Mouse (Mus musculus) forebrain, embryonic 10.5 days (tissue): ENCODE data around the gene Nav2. TPM values are rescaled to one million over a fixed set of nuclear protein-coding genes. Genes with fewer than 3 reads are reported as not detected.

ENCODE experiments used
- DNase-seq: peaks from one replicate; pipeline ENCODE4 v3.0.0-alpha.2; 2017; ENCODE audit warnings: low spot score; ENCODE audit errors: extremely low spot score
- H3K27ac ChIP-seq: fragments of 300-500 bp; sonication (generic); 2 replicates; pipeline ENCODE4 v1.5.1; 2016; ENCODE audit warnings: mild to moderate bottlenecking
- H3K27me3 ChIP-seq: fragments of 300-500 bp; sonication (generic); 2 replicates; pipeline ENCODE4 v1.6.1; 2016; ENCODE audit warnings: mild to moderate bottlenecking; ENCODE audit not compliant: poor library complexity, severe bottlenecking
- H3K36me3 ChIP-seq: fragments of 300-500 bp; sonication (generic); replicated peaks from 2 replicates; pipeline ENCODE4 v1.6.1; 2016; ENCODE audit warnings: mild to moderate bottlenecking, moderate library complexity
- H3K4me1 ChIP-seq: fragments of 300-500 bp; sonication (generic); 2 replicates; pipeline ENCODE4 v1.6.1; 2016
- H3K4me3 ChIP-seq: fragments of 300-500 bp; sonication (generic); 2 replicates; pipeline ENCODE4 v1.5.1; 2016; ENCODE audit warnings: mild to moderate bottlenecking, moderate library complexity
- H3K9me3 ChIP-seq: fragments of 300-500 bp; sonication (generic); 2 replicates; pipeline ENCODE4 v1.6.1; 2016; ENCODE audit warnings: mild to moderate bottlenecking, moderate library complexity
- whole genome bisulfite sequencing: fragments of 180-500 bp; shearing (Covaris S2); methylation state at CpG from one replicate; pipeline ENCODE4 v1.1.7; 2016; 5-methylcytosine and 5-hydroxymethylcytosine counted together
- polyA plus RNA-seq: library from polyadenylated mRNA; unstranded; fragments of >200 nt; fragmentation: Nextera tagmentation; extraction: Ambion mirVana; gene quantifications from 2 replicates; pipeline ENCODE4 v1.2.1, GENCODE M21; 2016

Nav2 gene
- polyA plus RNA-seq, 1 experiment from 2014 or later, result 6.1 TPM

DNA sequence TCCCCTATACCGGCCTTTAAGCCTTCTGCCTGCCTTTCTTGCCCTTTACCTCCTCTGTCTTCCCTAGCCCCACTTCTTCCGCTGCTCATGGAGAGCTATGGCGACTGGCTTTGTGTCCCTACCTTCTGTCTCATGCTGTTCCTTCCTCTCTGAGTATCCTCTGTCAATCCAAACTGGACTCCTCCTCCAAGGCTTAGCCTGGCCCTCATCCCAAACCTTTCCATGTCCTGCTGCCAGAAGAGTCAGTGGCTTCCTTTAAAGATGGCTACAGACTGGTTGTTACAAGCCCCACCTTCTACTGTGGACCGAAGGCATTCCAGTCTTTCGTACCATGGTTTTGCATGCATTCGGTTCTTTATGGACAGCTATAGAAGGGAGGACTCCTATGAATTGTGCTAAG lies 674.7 kb downstream of the Nav2 start:
- DNase-seq, result no peak
- Histone ChIP-seq H3K4me1 (no peaks in the 10 kb centered on the region), H3K27me3 (no peaks in the 10 kb centered on the region), H3K4me3 (no peak overlapping the region), H3K27ac (no peak overlapping the region), H3K36me3 (peaks cover 16% of the 10 kb centered on the region), H3K9me3 (no peaks in the 10 kb centered on the region)
- WGBS, result 86% methylated on average over 6 of the region's 6 CpGs

DNA sequence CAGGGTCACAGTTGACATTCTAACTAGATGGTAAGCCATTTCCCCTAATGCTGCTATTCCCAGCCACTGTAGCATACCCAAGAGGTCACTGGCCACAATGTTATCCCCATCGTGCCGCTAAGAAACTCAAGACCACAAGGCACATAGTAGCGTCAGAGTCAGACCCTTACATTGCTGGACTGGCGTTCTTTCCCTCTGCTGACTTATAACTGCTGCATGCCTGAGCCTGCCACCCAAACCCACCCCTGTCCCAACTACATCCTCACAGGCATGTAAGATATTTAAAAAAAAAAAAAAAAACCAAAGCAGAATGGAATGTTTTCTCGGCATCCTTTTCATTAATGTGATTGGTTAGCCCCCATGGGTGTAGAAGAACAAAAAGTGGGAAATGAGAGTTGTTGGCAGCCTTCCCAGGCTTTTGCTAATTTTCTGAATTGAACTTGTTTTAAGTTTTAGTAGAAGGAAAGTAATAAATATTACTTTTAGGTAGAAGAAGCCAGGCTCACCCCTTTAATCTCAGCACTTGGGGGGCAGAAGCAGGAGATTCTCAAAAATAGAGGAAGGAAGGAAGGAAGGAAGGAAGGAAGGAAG lies 678.1 kb downstream of the Nav2 start:
- Histone ChIP-seq H3K27ac (no peak overlapping the region), H3K4me1 (no peaks in the 10 kb centered on the region), H3K27me3 (no peaks in the 10 kb centered on the region), H3K4me3 (no peak overlapping the region), H3K36me3 (peaks cover 17% of the 10 kb centered on the region), H3K9me3 (no peaks in the 10 kb centered on the region)
- DNase-seq, result no peak
- 88% methylated on average over 5 of the region's 5 CpGs for WGBS

DNA sequence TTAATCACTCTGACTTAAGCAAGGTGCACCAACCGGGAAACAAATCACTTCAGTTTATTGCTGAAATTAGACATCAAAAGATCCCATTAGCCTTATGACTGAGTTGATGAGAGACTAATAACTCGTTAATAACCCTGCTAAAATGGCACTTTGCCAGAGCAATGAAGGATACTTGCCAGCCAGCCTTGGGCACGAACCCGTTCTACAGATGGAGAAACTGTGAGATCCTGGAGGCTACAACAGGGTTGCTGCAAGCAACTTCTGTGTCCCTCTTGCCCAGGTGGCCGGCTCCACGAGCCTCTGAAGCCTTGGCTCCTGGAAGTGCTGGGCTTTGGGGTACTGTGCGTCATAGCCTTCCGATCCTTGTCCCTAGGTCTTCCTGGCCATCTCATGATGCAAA lies 681.1 kb downstream of the Nav2 start:
- no peak for DNase-seq
- WGBS, result 91% methylated on average over 8 of the region's 8 CpGs
- no peaks in the 10 kb centered on the region for H3K27me3 ChIP-seq
- H3K4me3 ChIP-seq, result no peak overlapping the region
- peaks cover 11% of the 10 kb centered on the region for H3K36me3 ChIP-seq
- no peak overlapping the region for H3K27ac ChIP-seq
- H3K9me3 ChIP-seq, result no peaks in the 10 kb centered on the region
- no peaks in the 10 kb centered on the region for H3K4me1 ChIP-seq

DNA sequence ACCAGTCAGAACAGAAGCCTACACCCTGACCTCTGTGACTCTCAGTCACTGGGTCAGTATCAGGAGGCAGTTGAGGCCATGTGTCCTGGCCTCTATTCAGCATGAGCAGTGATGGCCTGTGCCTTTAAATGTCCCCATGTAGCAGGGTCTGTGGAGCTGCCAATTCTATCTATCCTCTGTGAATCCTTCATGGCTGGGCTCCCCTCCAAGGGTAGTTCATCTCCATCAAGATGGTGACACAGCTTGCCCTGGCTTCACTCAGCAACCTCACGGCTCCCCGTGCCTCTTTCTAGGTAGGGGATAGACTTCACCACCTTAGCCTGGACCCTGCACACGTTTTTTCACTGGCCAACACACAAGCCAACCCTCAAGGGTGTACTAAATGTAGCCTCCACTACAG lies 689.3 kb downstream of the Nav2 start:
- Histone ChIP-seq H3K9me3 (no peaks in the 10 kb centered on the region), H3K4me3 (no peak overlapping the region), H3K36me3 (peaks cover 27% of the 10 kb centered on the region), H3K27ac (no peak overlapping the region), H3K27me3 (no peaks in the 10 kb centered on the region), H3K4me1 (no peaks in the 10 kb centered on the region)
- no peak for DNase-seq
- WGBS, result 83% methylated on average over 3 of the region's 3 CpGs

DNA sequence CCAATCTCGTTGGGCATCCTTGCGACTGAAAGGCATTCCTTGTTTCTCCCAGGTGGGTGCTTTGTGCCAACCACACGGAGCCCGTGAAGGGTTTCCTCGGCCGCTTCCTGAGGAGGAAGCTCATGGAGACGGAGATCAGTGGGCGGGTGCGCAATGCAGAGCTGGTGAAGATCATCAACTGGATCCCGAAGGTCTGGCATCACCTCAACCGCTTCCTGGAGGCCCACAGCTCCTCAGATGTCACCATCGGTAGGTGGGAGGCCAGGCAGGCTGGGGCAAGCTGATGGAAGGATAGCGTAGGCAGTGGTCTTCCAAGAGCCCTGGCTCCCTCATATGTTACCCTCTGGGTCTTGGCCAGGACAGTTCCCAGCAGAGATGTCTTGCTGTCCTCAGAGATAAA lies 689.7 kb downstream of the Nav2 start:
- Histone ChIP-seq H3K4me3 (no peak overlapping the region), H3K27me3 (peaks cover 3% of the 10 kb centered on the region; the same call in 1 of the 2 replicates), H3K4me1 (no peaks in the 10 kb centered on the region), H3K27ac (no peak overlapping the region), H3K9me3 (no peaks in the 10 kb centered on the region), H3K36me3 (peaks cover 27% of the 10 kb centered on the region)
- WGBS, result 97% methylated on average over 13 of the region's 13 CpGs
- no peak for DNase-seq

DNA sequence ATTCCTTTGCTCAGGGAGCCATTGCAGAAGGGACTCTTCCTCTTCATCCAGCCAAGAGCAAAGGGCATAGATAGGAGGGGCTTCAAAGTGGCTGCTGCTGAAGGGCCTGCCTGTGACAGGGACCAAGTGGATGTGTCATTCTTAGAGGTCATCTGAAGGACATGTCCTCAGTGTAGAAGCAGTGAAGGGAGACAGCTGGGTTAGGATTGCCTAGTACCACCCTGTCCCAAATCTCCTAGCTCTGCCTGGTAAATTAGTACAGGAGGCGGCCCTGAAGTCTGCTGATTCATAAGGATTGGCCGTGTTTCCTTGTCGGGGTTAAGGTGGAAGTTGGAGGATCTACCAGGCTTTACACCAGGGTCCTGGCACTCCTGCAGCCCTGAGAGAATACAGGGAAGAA lies 691.4 kb downstream of the Nav2 start:
- H3K4me3 ChIP-seq, result no peak overlapping the region
- peaks cover 4% of the 10 kb centered on the region; the same call in 1 of the 2 replicates for H3K27me3 ChIP-seq
- no peaks in the 10 kb centered on the region for H3K9me3 ChIP-seq
- WGBS, result 89% methylated on average over 3 of the region's 3 CpGs
- no peak overlapping the region for H3K27ac ChIP-seq
- H3K4me1 ChIP-seq, result no peaks in the 10 kb centered on the region
- no peak for DNase-seq
- H3K36me3 ChIP-seq, result peaks cover 23% of the 10 kb centered on the region

DNA sequence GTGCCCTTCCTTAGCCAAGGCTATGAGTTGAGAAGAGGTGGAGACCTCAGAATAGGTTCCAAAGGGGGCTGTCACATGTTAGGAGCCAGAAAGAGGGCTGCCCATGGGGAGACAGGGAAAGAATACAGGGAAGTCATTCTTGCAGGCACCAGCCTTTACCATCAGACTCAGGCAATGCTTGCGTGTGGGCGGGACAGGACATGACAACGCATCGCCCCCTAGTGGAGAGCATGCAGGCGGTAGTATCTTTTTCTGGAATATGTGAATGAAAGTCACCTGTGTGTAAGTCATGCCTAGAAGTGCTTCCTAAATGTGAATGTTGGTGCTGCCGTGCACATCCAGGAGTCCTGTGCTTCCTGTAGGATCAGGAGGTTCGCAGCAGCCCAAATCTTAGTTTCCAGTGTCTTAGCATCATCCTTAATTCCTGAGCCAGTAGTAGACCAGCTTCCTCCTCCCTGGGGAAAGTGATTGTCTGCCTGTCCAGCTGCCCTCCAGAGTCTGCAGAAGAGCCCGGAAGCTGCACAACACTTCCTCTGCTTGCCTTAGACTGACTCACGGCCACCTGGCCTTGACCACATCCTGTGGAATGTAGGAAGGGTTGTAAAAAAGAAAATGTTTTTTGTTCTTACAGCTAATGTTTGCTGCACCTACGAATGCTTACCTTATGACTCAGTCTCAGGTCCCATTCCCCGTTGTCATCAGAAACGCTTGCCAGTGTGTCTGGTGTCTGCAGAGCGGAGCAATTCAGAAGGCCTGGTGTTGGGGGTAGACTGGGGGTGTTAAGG lies 692.9 kb downstream of the Nav2 start:
- no peak overlapping the region for H3K4me3 ChIP-seq
- WGBS, result 63% methylated on average over 13 of the region's 13 CpGs
- no peaks in the 10 kb centered on the region for H3K4me1 ChIP-seq
- H3K27me3 ChIP-seq, result peaks cover 5% of the 10 kb centered on the region; the same call in 1 of the 2 replicates
- H3K36me3 ChIP-seq, result peaks cover 20% of the 10 kb centered on the region
- H3K9me3 ChIP-seq, result no peaks in the 10 kb centered on the region
- DNase-seq, result peak; percentile 72
- H3K27ac ChIP-seq, result no peak overlapping the region

DNA sequence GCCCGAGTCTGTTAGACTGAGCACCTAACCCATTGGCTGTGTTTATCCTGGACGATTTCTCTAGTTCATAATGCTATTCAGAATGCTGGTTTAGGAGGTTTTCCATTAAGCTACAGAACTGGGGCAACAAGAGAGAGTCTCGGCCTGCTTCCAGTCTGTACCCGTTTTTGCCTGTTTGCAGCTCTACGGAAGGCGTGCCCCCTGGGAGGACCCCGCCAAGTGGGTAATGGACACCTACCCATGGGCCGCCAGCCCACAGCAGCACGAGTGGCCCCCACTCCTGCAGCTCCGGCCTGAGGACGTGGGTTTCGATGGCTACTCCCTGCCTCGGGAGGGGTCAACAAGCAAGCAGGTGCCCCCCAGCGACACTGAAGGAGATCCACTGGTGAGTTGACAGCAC lies 695.7 kb downstream of the Nav2 start:
- H3K4me3 ChIP-seq, result no peak overlapping the region
- WGBS, result 95% methylated on average over 14 of the region's 14 CpGs
- no peaks in the 10 kb centered on the region for H3K9me3 ChIP-seq
- no peak for DNase-seq
- H3K4me1 ChIP-seq, result peaks cover 16% of the 10 kb centered on the region
- H3K27me3 ChIP-seq, result peaks cover 15% of the 10 kb centered on the region
- no peak overlapping the region for H3K27ac ChIP-seq
- 0 out of 2 replicates have a peak, but pooled peaks cover 7% of the 10 kb centered on the region for H3K36me3 ChIP-seq

DNA sequence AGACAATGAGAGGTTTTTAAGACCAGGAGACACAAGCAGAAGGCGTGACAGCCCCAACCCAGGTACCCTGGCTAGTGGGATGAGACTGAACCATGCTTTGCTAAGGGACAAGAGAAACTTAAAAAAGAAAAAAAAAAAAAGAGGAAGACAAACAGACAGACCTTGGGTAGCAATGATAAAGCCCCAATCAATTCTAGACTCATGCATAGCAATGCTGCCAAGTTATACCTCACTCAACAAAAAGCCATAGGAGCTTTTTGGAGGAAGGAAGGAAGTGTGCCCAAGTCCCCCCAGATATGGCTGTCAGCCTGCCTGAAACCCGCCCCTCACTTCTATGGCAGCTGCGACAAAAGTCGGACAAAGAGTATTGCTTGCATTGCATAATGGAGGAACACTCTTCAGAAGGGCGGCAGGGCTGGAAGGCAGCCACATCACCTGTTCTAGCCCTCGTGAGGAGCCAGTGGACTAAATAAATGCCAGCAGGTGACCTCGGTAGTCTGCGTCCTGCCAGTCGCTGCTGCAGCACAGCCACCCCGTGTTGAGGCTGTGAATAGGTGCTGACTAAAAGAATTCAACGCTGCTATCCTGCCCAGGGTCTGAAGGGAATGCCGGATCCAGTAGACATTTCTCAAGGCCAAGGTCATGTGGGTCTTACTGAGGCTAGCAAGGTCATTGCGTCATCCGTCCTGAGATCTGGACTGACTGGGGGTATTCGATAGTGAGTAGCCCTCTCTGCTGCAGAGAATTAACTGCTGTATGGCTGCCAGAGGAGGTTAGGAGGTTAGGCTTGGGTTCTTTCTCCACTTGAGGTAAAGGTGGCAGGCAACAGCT lies 696.7 kb downstream of the Nav2 start:
- DNase-seq, result no peak
- H3K9me3 ChIP-seq, result no peaks in the 10 kb centered on the region
- H3K36me3 ChIP-seq, result 0 out of 2 replicates have a peak, but pooled peaks cover 5% of the 10 kb centered on the region
- peaks cover 17% of the 10 kb centered on the region for H3K4me1 ChIP-seq
- no peak overlapping the region for H3K27ac ChIP-seq
- H3K4me3 ChIP-seq, result no peak overlapping the region
- H3K27me3 ChIP-seq, result peaks cover 18% of the 10 kb centered on the region
- WGBS, result 90% methylated on average over 15 of the region's 15 CpGs

DNA sequence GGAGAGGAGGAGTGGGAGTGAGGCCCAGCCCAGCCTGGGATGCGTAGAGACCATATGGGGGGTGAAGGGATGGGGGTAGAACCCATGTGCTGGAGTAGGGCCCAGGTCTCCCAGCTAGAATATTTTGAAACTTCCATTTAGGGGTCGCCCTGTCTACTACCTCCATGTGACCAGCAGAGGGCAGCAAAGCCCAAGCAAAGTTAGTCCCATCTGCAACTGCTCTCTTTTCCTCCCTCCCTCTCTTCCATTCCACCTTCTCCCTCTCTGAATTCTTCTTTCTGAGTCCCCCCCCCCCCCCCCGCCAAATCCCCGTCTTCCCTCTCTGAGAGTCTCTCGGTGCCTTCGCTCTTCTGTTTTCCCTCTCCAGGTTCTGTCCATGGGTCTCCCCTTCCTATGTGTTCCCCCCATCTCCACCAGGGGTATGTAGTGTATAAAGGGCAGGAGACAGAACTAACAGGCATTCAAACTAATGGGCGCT lies 707.8 kb downstream of the Nav2 start:
- peak; percentile 77 for DNase-seq
- peaks cover 80% of the 10 kb centered on the region for H3K27me3 ChIP-seq

DNA sequence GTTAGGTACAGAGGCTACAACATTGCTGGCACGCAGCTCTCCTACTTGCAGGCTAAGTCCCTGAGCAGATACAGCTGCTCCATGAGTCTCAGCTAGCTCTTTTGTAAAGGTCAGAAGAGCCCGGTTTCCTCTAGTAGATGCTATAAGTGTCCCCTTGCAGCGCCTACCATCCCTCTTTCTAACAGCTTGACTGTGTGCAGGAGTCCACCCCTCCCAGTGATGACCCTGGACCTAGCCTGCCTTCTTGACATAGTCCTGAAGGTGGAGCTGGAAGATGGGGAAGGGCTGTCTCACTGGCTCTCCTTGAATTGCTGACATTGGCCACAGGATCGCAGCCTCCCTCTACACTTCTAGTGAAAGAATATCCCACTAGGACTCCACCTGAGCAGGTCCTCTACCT lies 708.6 kb downstream of the Nav2 start:
- Histone ChIP-seq H3K27ac (no peak overlapping the region), H3K4me1 (peaks cover 5% of the 10 kb centered on the region), H3K9me3 (no peaks in the 10 kb centered on the region), H3K36me3 (no peaks in the 10 kb centered on the region), H3K4me3 (no peak overlapping the region), H3K27me3 (peaks cover 87% of the 10 kb centered on the region)
- no peak for DNase-seq
- 78% methylated on average over 4 of the region's 4 CpGs for WGBS

More for the DNA sequence above, 707.8 kb downstream of the Nav2 start:
- Histone ChIP-seq H3K36me3 (no peaks in the 10 kb centered on the region), H3K9me3 (no peaks in the 10 kb centered on the region), H3K27ac (no peak overlapping the region), H3K4me3 (no peak overlapping the region), H3K4me1 (peaks cover 5% of the 10 kb centered on the region)
- 7% methylated on average over 7 of the region's 7 CpGs for WGBS

DNA sequence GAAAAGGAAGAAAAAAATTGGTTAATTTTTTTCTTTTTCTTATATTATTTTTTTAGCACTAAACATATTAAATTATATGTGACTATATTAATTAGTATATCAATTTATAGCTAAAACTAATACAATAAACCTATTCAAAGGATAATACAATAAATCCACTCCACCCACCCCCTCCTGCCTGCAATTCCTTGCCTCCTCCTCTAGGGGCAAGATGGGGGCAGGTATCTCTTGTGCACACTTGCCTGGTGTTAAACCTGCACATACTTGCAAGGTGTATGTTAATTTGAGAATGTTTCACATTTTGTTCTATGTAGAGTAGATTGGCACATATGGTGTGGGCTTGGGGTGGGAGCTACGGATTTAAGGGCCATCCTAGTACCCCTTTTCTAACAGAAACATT lies 711.6 kb downstream of the Nav2 start:
- no peak overlapping the region for H3K4me3 ChIP-seq
- H3K27me3 ChIP-seq, result peaks cover 99% of the 10 kb centered on the region
- DNase-seq, result no peak
- H3K36me3 ChIP-seq, result no peaks in the 10 kb centered on the region
- no peak overlapping the region for H3K27ac ChIP-seq
- H3K9me3 ChIP-seq, result no peaks in the 10 kb centered on the region
- peaks cover 5% of the 10 kb centered on the region for H3K4me1 ChIP-seq
- WGBS, result 87% methylated on average over 1 of the region's 1 CpGs
